Mouse (Mus musculus) kidney, embryonic 15.5 days (tissue): Measurements from ENCODE around the gene Scube2. TPM values are rescaled to one million over a fixed set of nuclear protein-coding genes. Genes with fewer than 3 reads are reported as not detected.
A peak's percentile ranks its signal among the peaks of the same experiment; 100 is the strongest.

Experiments
- ATAC-seq: fragments of 200-750 bp; cut with Nextera tagmentation; replicated peaks from 2 replicates; pipeline ENCODE4 v1.8.0; 2017; ENCODE audit warnings: moderate TSS enrichment; ENCODE audit not compliant: low FRiP score
- H3K27ac ChIP-seq: fragments of 300-500 bp; sonication (generic); 2 replicates; pipeline ENCODE4 v1.5.1; 2015; ENCODE audit warnings: mild to moderate bottlenecking, inconsistent platforms
- H3K27me3 ChIP-seq: fragments of 300-500 bp; sonication (generic); 2 replicates; pipeline ENCODE4 v1.6.1; 2015; ENCODE audit warnings: inconsistent platforms
- H3K36me3 ChIP-seq: fragments of 300-500 bp; sonication (generic); 2 replicates; pipeline ENCODE4 v1.6.1; 2015; ENCODE audit warnings: inconsistent platforms
- H3K4me1 ChIP-seq: fragments of 300-500 bp; sonication (generic); 2 replicates; pipeline ENCODE4 v1.6.1; 2015; ENCODE audit warnings: inconsistent platforms
- H3K4me2 ChIP-seq: fragments of 300-500 bp; sonication (generic); 2 replicates; pipeline ENCODE4 v1.6.1; 2015; ENCODE audit warnings: moderate library complexity, mild to moderate bottlenecking, inconsistent platforms
- H3K4me3 ChIP-seq: fragments of 300-500 bp; sonication (generic); replicated peaks from 2 replicates; pipeline ENCODE4 v1.5.1; 2015; ENCODE audit warnings: mild to moderate bottlenecking, inconsistent platforms
- H3K9ac ChIP-seq: fragments of 300-500 bp; sonication (generic); 2 replicates; pipeline ENCODE4 v1.6.1; 2015; ENCODE audit warnings: mild to moderate bottlenecking, inconsistent platforms
- H3K9me3 ChIP-seq: fragments of 300-500 bp; sonication (generic); replicated peaks from 2 replicates; pipeline ENCODE4 v1.6.1; 2016; ENCODE audit warnings: inconsistent platforms
- WGBS: fragments of 180-500 bp; shearing (Covaris S2); methylation state at CpG from one replicate; pipeline ENCODE4 v1.1.7; 2015; ENCODE audit warnings: mixed read lengths; 5-methylcytosine and 5-hydroxymethylcytosine counted together
- polyA plus RNA-seq: library from polyadenylated mRNA; unstranded; fragments of >200 nt; fragmentation: Nextera tagmentation; extraction: Ambion mirVana; gene quantifications from 2 replicates; pipeline ENCODE4 v1.2.1, GENCODE M21; 2015

Gene Scube2
- polyA plus RNA-seq, 1 experiment from 2014 or later: 1.0 TPM

DNA sequence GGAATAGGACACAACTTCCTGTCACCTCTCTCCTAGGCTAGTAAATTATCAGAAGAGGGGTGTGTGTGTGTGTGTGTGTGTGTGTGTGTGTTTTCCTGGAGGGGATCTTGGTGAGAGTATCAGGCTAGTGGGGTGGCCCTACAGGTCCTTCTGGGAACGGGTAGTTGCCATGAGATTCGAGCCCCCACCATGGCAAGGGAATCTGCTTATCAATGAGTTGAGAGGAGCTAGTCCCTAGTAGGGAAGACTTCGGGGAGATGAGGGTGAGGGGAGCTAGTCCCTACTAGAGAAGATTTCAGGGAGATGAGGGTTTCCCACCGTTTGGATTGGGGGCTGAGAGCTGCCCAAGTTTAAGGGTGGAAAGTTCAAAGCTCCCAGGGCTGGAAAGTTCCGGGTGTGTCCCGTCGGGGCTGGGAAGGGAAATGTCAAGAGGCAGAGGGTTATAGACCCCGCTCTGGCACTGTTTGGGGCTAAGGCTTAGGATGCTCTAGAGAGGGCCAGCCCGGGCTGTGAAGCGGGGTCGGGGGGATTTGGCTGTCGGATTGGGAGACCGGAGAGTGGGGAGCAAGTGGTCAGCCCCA is 114.0 kb downstream of the Scube2 start:
- Histone ChIP-seq H3K36me3 (0 out of 2 replicates have a peak, but pooled peaks cover 3% of the 10 kb centered on the region), H3K9ac (peak overlapping the region; percentile 71), H3K4me2 (peak overlapping the region; percentile 79), H3K9me3 (no peaks in the 10 kb centered on the region), H3K27me3 (no peaks in the 10 kb centered on the region), H3K4me1 (peaks cover 18% of the 10 kb centered on the region), H3K4me3 (peak overlapping the region; percentile 68), H3K27ac (peak overlapping the region; percentile 78)
- 0 out of 2 replicates have a peak, but pooled peaks have one; percentile 7 for ATAC-seq
- 5% methylated on average over 13 of the region's 13 CpGs for WGBS

Other genes starting within 250 kb of the Scube2 start
- gene St5, start 162.1 kb downstream of the Scube2 start, polyA plus RNA-seq: 34.5 and 35.4 TPM in 2 replicates
- 27.2 and 31.3 TPM in 2 replicates for gene Akip1, start 162.0 kb downstream of the Scube2 start, polyA plus RNA-seq
- gene BC051019, start 141.8 kb downstream of the Scube2 start, polyA plus RNA-seq: 0.19 TPM in 1 of 2 replicates, not detected in the other
- gene Ascl3, start 134.0 kb downstream of the Scube2 start, polyA plus RNA-seq: 0.24 TPM in 1 of 2 replicates, not detected in the other
- gene Tmem9b, start 112.8 kb downstream of the Scube2 start, polyA plus RNA-seq: 52.0 and 55.4 TPM in 2 replicates
- gene Nrip3, start 83.7 kb downstream of the Scube2 start, polyA plus RNA-seq: 0.53 and 0.57 TPM in 2 replicates
- gene Dennd5a, start 94.8 kb upstream of the Scube2 start, polyA plus RNA-seq: 31.4 and 31.6 TPM in 2 replicates
- gene Tmem41b, start 121.2 kb upstream of the Scube2 start, polyA plus RNA-seq: 59.5 and 69.1 TPM in 2 replicates
- gene Ipo7, start 152.6 kb upstream of the Scube2 start, polyA plus RNA-seq: 53.8 and 54.3 TPM in 2 replicates
- gene Zfp143, start 195.5 kb upstream of the Scube2 start, polyA plus RNA-seq: 19.0 and 21.0 TPM in 2 replicates